Mouse (Mus musculus): ENCODE results near the gene Tubgcp6. TPM values are rescaled to one million over a fixed set of nuclear protein-coding genes. Genes with fewer than 3 reads are reported as not detected.

Gene Tubgcp6
- polyA plus RNA-seq, 1 experiment from 2014 or later = 17.5 TPM

GRCm38 (mm10) chr15:89092181-89092580 lies 30.7 kb downstream of the Tubgcp6 start:
- Histone ChIP-seq H3K4me1 (peaks cover 23% of the 10 kb centered on the region), H3K4me2 (replicated peaks) (no peak overlapping the region), H3K4me3 (no peak overlapping the region), H3K9me3 (no peaks in the 10 kb centered on the region), H3K36me3 (peaks cover 46% of the 10 kb centered on the region), H3K27ac (replicated peaks) (no peak overlapping the region), H3K27me3 (no peaks in the 10 kb centered on the region), H3K9ac (replicated peaks) (no peak overlapping the region)
- WGBS = 76% methylated on average over 5 of the region's 5 CpGs
- no peak for ATAC-seq (replicated peaks)

GRCm38 (mm10) chr15:89090662-89091061 lies 32.2 kb downstream of the Tubgcp6 start:
- Histone ChIP-seq H3K36me3 (peaks cover 40% of the 10 kb centered on the region), H3K27ac (replicated peaks) (no peak overlapping the region), H3K9ac (replicated peaks) (no peak overlapping the region), H3K27me3 (no peaks in the 10 kb centered on the region), H3K4me2 (replicated peaks) (peak overlapping the region; percentile 89; the same call in 1 of the 2 replicates), H3K9me3 (no peaks in the 10 kb centered on the region), H3K4me3 (peak overlapping the region; percentile 84; the same call in 1 of the 2 replicates), H3K4me1 (peaks cover 23% of the 10 kb centered on the region)
- WGBS = 90% methylated on average over 4 of the region's 4 CpGs
- ATAC-seq (replicated peaks) = no peak

- peak overlapping the region; percentile 84 for H3K4me3 ChIP-seq
- no peaks in the 10 kb centered on the region for H3K9me3 ChIP-seq
- ATAC-seq (replicated peaks) = peak; percentile 63
- H3K27me3 ChIP-seq = no peaks in the 10 kb centered on the region
- H3K4me2 ChIP-seq (replicated peaks) = peak overlapping the region; percentile 89
- H3K27ac ChIP-seq (replicated peaks) = peak overlapping the region; percentile 78
- peaks cover 40% of the 10 kb centered on the region for H3K36me3 ChIP-seq
- peak overlapping the region; percentile 84 for H3K9ac ChIP-seq (replicated peaks)
- whole genome bisulfite sequencing = 3% methylated on average over 68 of the region's 68 CpGs
- peaks cover 23% of the 10 kb centered on the region for H3K4me1 ChIP-seq
These were observed 33.5 kb downstream of the Tubgcp6 start for GRCm38 (mm10) chr15:89089248-89090051.

- H3K27ac ChIP-seq (replicated peaks) = peak within 1 kb of the TSS; percentile 78
- H3K4me3 ChIP-seq = peak within 1 kb of the TSS; percentile 84
- no peaks in the 10 kb centered on the region for H3K9me3 ChIP-seq
- H3K36me3 ChIP-seq = peaks cover 40% of the 10 kb centered on the region
- H3K9ac ChIP-seq (replicated peaks) = peak within 1 kb of the TSS; percentile 84
- ATAC-seq (replicated peaks) = peak; percentile 93
- peak within 1 kb of the TSS; percentile 89 for H3K4me2 ChIP-seq (replicated peaks)
- 1% methylated on average over 38 of the region's 38 CpGs for WGBS
- H3K27me3 ChIP-seq = no peaks in the 10 kb centered on the region
- H3K4me1 ChIP-seq = peaks cover 23% of the 10 kb centered on the region
These were observed 34.2 kb downstream of the Tubgcp6 start, which contains the start of gene Selenoo for GRCm38 (mm10) chr15:89088607-89089247. Selenoo (plus strand) TSS chr15:89089084.

GRCm38 (mm10) chr15:89084826-89085225 lies 38.1 kb downstream of the Tubgcp6 start:
- no peak overlapping the region for H3K9ac ChIP-seq (replicated peaks)
- H3K9me3 ChIP-seq = no peaks in the 10 kb centered on the region
- peaks cover 13% of the 10 kb centered on the region for H3K4me1 ChIP-seq
- H3K4me2 ChIP-seq (replicated peaks) = no peak overlapping the region
- no peak overlapping the region for H3K4me3 ChIP-seq
- H3K27me3 ChIP-seq = no peaks in the 10 kb centered on the region
- peaks cover 46% of the 10 kb centered on the region for H3K36me3 ChIP-seq
- H3K27ac ChIP-seq (replicated peaks) = no peak overlapping the region
- no peak for ATAC-seq (replicated peaks)
- 94% methylated on average over 2 of the region's 2 CpGs for WGBS

- peaks cover 10% of the 10 kb centered on the region for H3K4me1 ChIP-seq
- H3K27me3 ChIP-seq = no peaks in the 10 kb centered on the region
- no peak overlapping the region for H3K4me3 ChIP-seq
- no peak overlapping the region for H3K27ac ChIP-seq (replicated peaks)
- WGBS = 96% methylated on average over 1 of the region's 1 CpGs
- no peaks in the 10 kb centered on the region for H3K9me3 ChIP-seq
- H3K4me2 ChIP-seq (replicated peaks) = no peak overlapping the region
- peaks cover 46% of the 10 kb centered on the region for H3K36me3 ChIP-seq
- no peak for ATAC-seq (replicated peaks)
- H3K9ac ChIP-seq (replicated peaks) = no peak overlapping the region
These were observed 39.0 kb downstream of the Tubgcp6 start for GRCm38 (mm10) chr15:89083906-89084305.

GRCm38 (mm10) chr15:89078208-89078836 lies 44.6 kb downstream of the Tubgcp6 start:
- Histone ChIP-seq H3K27me3 (no peaks in the 10 kb centered on the region), H3K4me3 (no peak overlapping the region), H3K4me2 (replicated peaks) (no peak overlapping the region), H3K27ac (replicated peaks) (no peak overlapping the region), H3K4me1 (peaks cover 36% of the 10 kb centered on the region), H3K9me3 (no peaks in the 10 kb centered on the region), H3K36me3 (peaks cover 13% of the 10 kb centered on the region), H3K9ac (replicated peaks) (no peak overlapping the region)
- 78% methylated on average over 9 of the region's 9 CpGs for WGBS
- no peak for ATAC-seq (replicated peaks)

- Histone ChIP-seq H3K9me3 (no peaks in the 10 kb centered on the region), H3K36me3 (peaks cover 5% of the 10 kb centered on the region; the same call in 1 of the 2 replicates), H3K4me1 (peaks cover 36% of the 10 kb centered on the region), H3K9ac (replicated peaks) (peak overlapping the region; percentile 76), H3K4me2 (replicated peaks) (peak overlapping the region; percentile 75), H3K4me3 (peak overlapping the region; percentile 66), H3K27ac (replicated peaks) (peak overlapping the region; percentile 79), H3K27me3 (no peaks in the 10 kb centered on the region)
- ATAC-seq (replicated peaks) = peak; percentile 25; the same call in 1 of the 2 replicates
- under 1% methylated on average over 39 of the region's 39 CpGs for WGBS
These were observed 46.7 kb downstream of the Tubgcp6 start for GRCm38 (mm10) chr15:89076156-89076731.

- Histone ChIP-seq H3K27me3 (no peaks in the 10 kb centered on the region), H3K4me3 (peak overlapping the region; percentile 66), H3K4me1 (peaks cover 36% of the 10 kb centered on the region), H3K27ac (replicated peaks) (peak overlapping the region; percentile 79), H3K9ac (replicated peaks) (peak overlapping the region; percentile 76), H3K9me3 (no peaks in the 10 kb centered on the region), H3K36me3 (no peaks in the 10 kb centered on the region), H3K4me2 (replicated peaks) (peak overlapping the region; percentile 75)
- ATAC-seq (replicated peaks) = peak; percentile 92
- WGBS = under 1% methylated on average over 47 of the region's 59 CpGs
These were observed 47.3 kb downstream of the Tubgcp6 start for GRCm38 (mm10) chr15:89075478-89076147.

GRCm38 (mm10) chr15:89074613-89075477 lies 48.1 kb downstream of the Tubgcp6 start, which contains the start of gene Trabd:
Trabd (plus strand) TSS chr15:89075124.
- Histone ChIP-seq H3K4me1 (peaks cover 36% of the 10 kb centered on the region), H3K9me3 (no peaks in the 10 kb centered on the region), H3K27ac (replicated peaks) (peak within 1 kb of the TSS; percentile 79), H3K4me3 (peak within 1 kb of the TSS; percentile 66), H3K9ac (replicated peaks) (peak within 1 kb of the TSS; percentile 76), H3K4me2 (replicated peaks) (peak within 1 kb of the TSS; percentile 75), H3K36me3 (no peaks in the 10 kb centered on the region), H3K27me3 (no peaks in the 10 kb centered on the region)
- 17% methylated on average over 11 of the region's 11 CpGs for WGBS
- ATAC-seq (replicated peaks) = peak; percentile 12; the same call in 1 of the 2 replicates
